Mouse (Mus musculus) fat pad, adult 2 months (tissue): ENCODE measurements at regions not wholly inside any gene's neighbourhood (a gene's known extent, or its start where the extent isn't known, plus 50 kb on each side); places are given as distances from the start of the nearest gene placed in this dataset.

Experiments used
- DNase-seq: peaks from one replicate; pipeline ENCODE4 v3.0.0-alpha.2; 2011; ENCODE audit warnings: low read depth, low spot score; ENCODE audit errors: extremely low read depth

DNA sequence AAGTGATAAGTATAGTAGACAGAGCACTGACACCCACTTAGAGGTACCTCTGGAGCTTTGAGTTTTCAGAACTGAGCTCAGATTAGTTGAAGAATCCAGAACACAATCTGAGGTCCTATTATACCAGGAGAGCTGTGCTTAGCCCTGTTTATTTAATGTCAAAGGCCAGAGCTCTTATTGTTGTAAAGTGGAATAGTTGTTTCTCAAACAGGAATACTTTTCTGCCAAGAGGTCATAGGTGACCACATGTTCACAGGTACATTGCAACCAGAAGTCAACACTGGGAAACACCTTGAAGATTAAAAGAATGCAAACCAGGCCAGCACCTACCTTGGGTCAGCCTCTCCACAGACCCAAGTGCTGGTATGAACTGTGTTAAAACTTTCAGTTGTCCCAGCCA is 291.9 kb upstream of the 4930412O13Rik start:
- no peak for DNase-seq

- no peak for DNase-seq
These were observed 288.5 kb upstream of the 4930412O13Rik start for GRCm38 (mm10) chr2:9592531-9592930.

- DNase-seq: no peak
These were observed 287.1 kb upstream of the 4930412O13Rik start for GRCm38 (mm10) chr2:9593931-9594330.

- no peak for DNase-seq
These were observed 285.7 kb upstream of the 4930412O13Rik start for GRCm38 (mm10) chr2:9595236-9595850.

GRCm38 (mm10) chr2:9596135-9596534 is 284.9 kb upstream of the 4930412O13Rik start:
- no peak for DNase-seq

DNA sequence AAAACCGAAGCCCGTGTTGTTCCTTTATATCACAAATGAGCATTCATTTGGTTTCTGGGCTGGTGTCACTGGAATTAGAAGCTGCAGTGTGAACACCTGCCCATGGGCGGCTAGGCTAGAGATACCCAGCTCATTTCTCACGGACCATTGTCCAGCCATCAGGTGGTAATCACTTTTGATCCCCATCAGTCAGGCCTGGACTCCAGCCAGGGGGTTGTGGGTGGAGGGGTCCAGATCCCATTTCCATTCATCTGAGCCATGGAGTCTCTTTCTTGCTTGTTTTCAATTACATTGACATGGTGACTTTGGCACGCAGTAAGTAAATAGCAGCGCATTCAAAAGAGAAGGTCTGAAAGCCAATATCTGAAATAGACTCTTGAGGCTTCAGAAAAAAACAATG is 276.1 kb upstream of the 4930412O13Rik start:
- DNase-seq: no peak

GRCm38 (mm10) chr2:9607547-9607946 is 273.5 kb upstream of the 4930412O13Rik start:
- DNase-seq: no peak

DNA sequence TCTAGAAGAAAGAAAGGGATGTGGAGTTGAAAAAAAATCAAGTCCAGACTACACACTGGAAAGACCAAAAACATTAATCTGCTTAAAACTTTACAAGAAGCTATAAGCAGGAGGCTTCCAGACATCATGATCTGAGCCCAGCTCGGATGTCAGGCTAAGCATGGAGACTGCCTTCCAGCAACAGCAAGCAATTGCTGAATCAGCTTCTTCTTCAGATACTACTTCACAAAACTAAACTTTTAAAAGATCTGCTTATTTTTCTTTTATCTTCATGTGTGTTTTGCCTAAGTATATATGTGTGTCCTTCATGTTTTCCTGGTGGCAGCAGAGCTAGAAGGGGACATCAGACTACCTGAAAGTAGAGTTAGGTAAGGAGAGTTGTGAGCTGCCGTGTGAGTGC is 266.6 kb upstream of the 4930412O13Rik start:
- DNase-seq: no peak

GRCm38 (mm10) chr2:9616292-9616691 is 264.8 kb upstream of the 4930412O13Rik start:
- DNase-seq: no peak

DNA sequence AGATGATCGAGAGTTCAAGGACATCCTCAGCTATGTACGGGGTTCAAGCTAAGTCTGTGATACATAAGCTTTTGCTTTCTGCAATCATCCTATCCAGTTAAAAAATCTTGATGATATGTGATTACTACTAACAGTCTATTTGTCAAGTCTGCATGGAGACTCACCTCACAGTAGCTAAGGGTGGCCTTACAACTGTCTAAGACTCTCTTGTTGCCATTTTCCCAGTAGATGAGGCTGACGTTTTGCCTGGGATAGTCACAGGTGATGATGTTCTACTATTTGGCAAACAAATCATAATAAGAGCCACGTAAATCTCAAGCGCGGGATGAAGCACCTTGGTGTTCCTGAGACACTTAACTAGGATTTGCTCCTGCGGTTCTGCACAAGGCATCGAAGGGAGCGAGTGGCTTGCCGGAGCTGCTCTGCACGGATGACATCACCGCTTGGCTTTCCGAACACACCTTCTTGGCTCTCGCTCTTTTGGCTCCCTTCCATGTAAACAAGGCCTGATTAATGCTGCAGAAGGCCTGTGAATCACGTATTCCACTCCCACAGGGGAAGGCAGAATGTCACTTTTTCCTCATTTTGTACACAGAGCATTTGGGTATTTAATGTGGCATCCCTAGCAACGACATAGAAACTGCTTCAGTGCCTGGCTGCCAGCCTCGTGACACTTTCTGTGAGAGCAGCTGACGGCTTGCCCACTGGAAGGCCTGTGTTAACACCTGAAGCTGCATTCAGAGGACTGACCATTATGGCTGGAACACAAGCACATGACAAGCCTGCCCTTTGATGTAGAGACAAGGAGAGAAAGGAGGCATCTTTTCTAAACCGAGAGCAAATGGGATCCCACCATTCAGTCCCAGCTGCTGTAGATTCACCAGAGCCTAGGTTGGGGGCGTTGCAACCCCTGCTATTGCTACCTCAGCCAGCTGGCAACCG is 260.5 kb upstream of the 4930412O13Rik start:
- DNase-seq: peak; percentile 61

- no peak for DNase-seq
These were observed 257.4 kb upstream of the 4930412O13Rik start for GRCm38 (mm10) chr2:9623702-9624101.

DNA sequence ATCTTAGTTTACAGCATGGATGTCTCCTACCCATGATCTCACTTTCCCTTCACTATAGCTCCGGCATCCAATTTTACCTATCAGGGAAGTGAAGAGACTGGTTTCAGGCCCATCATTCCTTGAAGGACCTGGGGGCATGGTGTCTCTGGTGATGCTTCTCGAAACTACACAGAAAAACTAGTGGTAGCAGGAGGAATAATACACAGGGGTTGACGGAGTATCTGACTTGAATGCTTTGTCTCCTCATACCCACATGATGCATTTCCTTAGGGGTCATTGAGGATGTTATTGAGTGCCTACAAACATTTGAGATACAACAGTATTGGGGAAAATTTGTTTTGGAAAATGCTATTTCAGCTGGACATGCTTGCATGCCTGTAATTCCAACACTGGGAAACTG is 253.0 kb upstream of the 4930412O13Rik start:
- no peak for DNase-seq

DNA sequence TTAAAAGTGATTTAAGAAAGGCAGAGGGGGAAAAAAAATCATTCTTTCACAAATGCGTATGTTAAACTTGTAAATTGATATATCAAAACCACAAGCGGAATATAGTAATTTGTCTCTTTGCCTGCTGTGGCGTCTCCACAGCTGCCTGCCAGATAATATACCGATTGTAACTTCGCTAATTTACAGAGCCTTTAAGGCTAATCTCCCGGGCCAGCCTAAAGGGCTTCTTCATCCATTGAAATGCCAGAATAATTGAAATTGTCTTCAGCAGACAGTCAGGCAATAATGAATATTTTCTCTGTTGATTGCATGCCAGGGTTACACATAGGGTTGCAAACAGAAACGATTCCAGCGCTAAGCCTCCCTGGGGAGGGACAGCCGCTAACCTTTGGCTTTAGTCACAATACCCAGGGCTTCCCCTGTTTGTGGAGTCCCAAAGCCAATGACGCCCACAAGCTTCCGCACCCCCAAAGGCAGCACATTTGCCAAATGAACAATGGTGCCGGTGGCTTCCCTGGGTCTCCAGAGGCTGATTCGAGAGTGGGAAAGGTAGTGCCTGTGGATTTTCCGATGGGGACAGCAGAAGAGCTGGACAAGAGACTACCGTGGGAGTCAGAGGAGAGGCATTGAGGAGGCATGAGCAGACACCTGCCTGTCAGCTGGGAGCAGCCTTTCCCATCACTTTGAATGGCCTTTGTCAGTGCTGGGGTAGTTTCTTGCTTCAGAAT is 248.2 kb upstream of the 4930412O13Rik start:
- DNase-seq: no peak

DNA sequence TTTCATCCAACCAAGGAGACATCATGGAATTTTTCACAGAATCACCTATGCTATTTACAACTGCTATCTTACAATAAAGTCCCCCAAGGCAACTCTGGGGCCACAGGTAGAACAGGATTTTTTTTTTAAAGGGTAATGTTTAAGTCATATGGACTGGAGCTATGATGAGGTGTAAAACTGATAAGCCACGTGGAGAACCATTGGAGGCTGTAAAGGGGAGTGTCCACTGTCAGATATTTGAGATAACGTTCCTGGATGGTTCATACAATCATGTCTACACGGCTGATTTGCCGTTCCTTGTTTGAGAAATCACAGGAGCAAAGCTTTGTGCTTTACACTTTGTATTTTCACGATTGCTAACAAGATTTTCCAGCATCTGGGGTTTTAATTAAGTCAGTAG is 241.8 kb upstream of the 4930412O13Rik start:
- no peak for DNase-seq

DNA sequence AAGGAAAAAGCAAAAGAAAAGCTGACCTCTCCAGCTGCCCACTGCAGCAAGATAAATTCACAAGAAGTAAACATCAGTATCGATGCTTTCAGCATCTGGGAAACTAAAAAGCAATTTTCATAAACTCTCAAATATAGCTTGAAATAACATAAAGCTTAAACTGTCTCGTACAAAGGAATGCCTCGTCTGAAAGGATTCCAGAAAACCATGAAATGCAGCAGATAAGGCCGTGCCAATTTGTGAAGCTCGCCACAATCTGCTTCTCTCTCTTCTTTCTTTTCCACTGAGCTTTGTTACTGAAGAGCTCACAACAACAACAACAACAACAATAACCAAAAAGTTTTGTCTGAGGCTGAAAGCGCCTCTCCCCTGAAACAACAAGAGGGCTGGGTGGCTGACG is 239.4 kb upstream of the 4930412O13Rik start:
- no peak for DNase-seq

GRCm38 (mm10) chr2:9642411-9642810 is 238.6 kb upstream of the 4930412O13Rik start:
- DNase-seq: no peak

- no peak for DNase-seq
These were observed 234.6 kb upstream of the 4930412O13Rik start for GRCm38 (mm10) chr2:9646466-9646865.

GRCm38 (mm10) chr2:9646963-9647362 is 234.1 kb upstream of the 4930412O13Rik start:
- DNase-seq: no peak

DNA sequence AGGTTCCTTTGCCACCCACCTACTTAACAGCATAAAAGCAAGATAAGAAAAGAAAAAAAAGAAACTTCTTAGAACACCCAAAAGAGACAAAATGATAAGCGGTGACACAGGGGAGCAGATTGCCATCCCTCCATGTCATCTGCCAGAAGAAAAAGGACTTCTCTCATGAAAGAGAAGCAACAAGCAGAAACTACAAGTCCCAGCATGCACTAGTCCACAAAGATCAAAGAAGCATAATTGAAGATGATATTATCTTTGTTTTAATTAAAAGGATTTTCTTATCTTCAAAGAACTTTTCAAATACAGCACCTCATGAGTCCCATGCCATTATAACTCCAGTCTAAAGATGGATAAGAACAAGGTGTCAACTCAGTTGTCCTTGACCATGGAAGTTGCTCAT is 231.0 kb upstream of the 4930412O13Rik start:
- no peak for DNase-seq

DNA sequence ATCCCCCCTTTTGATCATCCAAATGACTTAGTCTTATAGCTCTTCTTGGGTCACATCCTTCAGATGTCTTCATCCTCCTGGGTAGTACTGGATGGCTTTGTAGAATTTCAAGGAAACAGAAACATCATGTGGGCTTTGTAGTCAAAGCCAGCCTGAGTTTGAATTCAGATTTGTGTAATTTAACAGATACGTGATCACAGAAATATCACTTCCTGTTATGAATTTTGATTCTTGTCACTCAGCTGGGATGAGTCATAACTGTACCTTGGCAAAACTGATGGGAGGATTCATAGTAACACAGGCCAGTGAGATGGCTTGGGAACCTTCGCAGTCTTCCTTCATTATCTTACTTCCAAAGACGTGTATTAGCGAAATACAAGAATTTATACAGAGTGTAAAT is 222.2 kb upstream of the 4930412O13Rik start:
- DNase-seq: no peak

DNA sequence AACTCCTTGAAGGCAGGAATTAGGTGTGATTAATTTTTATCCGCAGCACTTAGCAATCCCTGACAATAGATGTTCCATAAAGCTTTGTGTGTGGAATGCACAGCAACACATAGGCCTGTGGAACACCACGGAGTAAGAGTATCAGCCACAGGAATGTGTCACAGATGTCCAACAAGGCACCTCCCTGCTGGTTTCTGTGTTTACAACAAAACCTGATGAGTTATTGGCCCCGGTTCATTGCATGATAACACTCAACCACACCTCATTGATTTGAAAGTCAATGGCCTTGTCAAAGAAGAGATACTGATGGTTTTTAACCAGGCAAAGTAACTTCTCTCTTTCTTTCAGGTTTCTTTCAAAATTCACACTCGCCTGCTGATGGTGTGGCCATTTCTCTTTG is 211.4 kb upstream of the 4930412O13Rik start:
- DNase-seq: no peak

DNA sequence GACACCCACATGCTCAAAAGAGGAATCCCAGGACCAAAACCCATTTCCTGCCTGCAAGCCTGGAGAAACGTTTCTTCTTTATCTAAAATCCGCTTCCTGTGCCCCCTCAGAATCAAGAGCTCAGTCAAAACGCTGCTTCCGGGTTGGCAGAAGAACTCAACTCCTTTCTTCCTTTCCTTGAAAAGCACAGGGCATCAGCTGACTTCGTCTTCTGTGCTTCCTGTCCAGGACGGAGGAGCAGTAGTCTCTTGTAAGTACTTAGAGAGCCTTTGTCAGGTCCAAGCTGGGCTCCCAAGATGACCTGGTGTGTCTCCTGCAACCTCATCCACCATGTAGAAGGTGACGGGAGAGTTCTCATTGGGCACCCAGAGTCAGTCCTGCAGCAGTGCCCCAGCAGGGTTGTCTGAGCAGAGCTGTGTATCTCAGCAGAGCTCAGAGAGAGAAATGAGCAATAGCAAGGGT is 199.3 kb upstream of the 4930412O13Rik start:
- DNase-seq: no peak
